Mouse (Mus musculus): ENCODE data around the gene Spef1. TPM values are rescaled to one million over a fixed set of nuclear protein-coding genes. Genes with fewer than 3 reads are reported as not detected.

The Spef1 gene
- polyA plus RNA-seq, 3 experiments from 2014 or later: 0.47 to 0.54 TPM; not detected in 1

DNA sequence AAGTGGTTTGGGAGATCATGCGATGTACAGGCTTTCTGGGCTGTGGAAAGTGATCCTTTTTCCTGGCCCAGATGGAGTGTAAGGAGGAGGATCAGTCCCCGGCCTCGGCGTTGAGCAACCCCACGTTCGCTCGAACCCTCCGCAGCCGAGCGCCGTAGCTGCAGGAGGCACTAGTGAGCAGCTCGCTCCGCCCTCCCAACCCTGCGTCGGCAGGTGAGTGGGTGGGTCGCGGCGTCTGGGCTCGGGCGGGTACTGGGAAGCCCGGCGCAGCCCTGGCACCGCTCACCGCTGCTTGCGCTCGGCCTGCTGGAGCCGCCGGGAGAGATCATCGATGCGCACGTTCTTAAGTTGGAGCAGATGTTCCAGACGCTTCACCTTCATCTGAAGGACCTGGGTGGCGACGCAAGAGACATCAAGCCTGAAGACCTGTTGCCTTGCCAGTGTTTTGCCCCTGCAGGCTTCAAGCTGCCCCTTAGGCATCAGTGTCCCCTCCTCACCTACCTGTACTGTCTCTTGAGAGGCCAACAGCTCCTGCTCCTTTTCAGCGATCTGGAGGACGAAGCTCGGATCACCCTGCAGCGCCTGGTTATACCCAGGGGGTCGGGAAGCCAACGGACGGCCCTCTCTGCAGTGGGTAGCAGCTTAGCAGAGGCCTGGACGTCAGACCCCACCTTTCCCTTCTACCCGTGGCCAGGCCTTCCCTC lies 15.5 kb downstream of the Spef1 start:
- ATAC-seq: no peak

DNA sequence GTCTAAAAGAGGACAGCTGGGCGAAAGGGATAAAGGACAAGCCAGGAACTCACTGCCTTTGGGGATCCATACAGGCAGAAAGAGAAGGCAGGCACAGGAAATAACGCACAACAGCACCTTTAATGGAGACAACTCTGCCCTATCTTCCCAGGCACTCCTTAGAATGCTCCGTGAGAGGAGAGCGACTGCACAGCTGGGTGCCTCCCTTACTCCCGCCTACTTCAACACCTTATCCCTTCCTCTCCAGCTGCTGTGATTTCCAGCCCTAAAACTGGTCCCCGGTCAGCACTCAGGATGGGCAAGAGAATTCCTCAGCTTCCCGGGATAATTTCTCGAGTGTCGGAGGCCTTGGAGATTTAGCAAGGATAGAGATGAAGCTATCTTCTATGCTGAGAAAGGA lies 16.1 kb downstream of the Spef1 start:
- no peak for ATAC-seq

- no peak for ATAC-seq
Measured at GRCm38 (mm10) chr2:131168914-131169313, 18.2 kb downstream of the Spef1 start.

DNA sequence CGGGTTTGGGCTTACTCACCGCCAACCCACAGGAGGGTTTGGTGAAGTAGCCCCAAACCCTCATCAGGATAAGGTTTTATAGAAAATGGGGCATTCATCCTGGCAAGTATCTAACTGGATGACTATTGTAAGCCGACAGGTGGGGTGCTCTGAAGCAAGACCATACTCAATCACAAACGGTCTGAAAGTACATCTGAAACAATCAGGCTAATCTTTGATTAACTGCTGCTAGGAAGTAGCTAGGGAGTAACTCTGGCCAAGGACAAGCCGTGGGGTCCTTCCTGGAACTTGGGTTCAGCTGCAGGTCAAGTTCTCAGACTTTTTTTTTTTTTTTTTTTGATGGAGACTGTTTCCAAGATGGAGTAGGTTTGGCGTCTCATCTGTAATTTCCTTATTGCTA lies 19.1 kb downstream of the Spef1 start:
- no peak for ATAC-seq

DNA sequence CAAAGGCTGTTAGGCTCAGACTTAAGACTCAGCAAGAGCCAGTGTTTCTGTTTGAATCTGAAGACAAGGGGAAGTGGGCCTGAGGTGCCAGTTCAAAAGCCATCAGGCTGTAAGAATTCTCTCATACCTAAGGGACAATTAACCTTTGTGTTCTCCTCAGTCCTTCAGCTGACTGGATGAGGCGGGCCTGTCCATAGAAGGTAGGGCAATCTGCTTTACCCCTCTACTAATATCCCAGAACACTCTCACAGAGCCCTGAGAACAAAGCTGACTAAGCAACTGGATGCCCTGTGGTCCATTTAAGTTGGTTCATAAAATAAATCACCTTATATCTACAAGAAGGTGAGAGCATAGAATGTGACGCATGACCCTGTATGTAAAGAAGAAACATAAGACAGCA lies 20.9 kb downstream of the Spef1 start:
- no peak for ATAC-seq

DNA sequence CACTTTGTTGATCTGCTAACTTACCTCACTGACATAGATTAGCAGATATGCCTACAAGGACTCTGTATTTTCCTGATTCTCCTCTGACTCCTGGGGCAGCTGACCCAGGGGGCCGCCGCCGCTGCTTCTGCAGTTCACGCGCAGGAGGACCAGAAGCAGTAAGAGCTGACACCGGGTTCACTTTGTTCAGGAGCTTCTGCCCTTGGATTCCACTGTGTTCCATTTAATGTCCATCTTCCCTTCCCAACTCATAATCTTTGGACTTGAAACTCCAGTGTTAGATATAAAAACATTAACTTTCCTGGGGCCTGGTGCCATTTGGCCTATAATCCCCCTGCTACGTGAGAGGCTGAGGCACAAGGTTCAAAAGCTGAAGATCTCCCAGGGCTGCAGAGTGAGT lies 23.2 kb downstream of the Spef1 start:
- no peak for ATAC-seq

DNA sequence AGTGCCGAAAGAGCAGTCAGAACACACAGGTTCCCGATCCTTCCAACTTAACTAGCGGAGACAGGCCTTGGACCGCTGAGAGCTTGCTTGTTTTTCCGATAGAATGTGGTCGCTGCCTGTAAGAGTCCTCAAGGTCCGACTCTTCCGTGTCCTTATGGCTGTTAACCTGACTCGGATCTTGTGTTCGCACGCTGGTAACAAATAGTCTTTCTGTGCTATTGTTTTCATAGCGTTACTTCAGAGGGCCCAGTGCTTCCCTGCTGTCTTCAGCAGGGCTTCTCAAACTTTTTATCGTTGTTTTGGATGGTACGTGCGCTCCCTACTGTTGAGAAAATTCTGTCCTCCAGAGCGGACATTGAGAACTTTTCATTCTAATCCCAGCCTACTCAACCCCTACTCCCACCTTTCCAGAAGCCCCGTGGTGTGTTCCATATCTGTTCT lies 26.4 kb downstream of the Spef1 start:
- peak; percentile 6 for ATAC-seq

- ATAC-seq: peak; percentile 98
Measured at GRCm38 (mm10) chr2:131159938-131160581, 27.0 kb downstream of the Spef1 start, which contains the start of gene 1700037H04Rik. Gene 1700037H04Rik, minus strand, starts transcription at chr2:131160081.

DNA sequence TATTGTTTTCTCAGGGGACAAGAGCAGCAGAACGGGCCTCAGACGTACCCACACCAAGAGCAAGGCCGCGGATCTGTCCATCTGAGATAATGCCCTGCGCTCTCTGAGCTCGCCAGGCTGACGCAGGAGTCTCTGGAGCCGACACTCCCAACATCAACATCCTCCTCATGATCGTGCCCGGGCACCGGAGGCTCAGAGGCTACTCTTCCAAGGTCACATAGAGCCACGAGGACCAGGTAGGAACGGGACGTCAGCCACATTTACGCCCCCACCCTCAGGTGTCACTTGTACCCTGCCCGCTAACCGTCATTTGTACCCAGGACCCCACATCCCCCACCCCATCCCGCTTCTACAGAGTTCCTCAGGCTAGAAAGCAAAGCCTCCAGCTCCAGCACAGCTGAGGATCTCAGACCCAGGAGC lies 27.6 kb downstream of the Spef1 start:
- ATAC-seq: peak; percentile 25

DNA sequence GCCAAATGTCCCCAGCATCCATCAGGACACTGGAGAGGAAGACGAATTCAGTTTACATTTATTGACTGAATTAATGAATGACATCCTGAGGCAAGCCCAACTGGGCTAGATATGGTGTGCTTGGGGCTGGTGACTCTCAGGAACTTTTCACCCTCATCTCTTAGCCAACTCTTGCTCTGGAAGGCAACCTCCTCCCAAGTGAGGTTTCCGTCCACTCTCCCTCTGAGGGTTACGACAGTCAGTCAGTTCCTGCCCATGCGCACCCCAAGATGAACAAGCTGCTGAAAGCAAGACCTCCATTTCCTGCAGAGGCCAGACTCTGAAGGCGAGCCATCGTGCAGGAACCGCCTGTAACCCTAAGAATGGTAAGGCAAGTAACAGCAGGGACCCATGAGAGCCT lies 30.1 kb downstream of the Spef1 start:
- no peak for ATAC-seq

DNA sequence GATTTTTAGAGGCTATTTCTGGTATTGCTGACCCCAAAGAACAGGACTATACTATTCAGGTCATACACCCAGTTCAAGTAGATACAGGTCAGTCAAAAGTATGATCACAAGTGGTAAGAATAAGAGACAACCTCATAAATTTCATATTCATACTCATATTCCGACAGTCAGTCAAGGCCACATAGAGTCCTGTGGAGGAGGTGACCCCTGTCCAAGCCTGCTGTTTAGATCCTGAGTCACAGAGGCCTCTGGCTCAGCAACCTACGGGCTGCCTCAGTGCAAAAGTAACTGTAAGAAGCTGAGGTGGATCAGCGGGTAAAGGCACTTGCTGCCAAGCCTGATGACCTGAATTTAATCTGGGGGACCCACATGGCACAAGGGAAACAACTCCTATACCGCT lies 33.0 kb downstream of the Spef1 start:
- ATAC-seq: no peak

DNA sequence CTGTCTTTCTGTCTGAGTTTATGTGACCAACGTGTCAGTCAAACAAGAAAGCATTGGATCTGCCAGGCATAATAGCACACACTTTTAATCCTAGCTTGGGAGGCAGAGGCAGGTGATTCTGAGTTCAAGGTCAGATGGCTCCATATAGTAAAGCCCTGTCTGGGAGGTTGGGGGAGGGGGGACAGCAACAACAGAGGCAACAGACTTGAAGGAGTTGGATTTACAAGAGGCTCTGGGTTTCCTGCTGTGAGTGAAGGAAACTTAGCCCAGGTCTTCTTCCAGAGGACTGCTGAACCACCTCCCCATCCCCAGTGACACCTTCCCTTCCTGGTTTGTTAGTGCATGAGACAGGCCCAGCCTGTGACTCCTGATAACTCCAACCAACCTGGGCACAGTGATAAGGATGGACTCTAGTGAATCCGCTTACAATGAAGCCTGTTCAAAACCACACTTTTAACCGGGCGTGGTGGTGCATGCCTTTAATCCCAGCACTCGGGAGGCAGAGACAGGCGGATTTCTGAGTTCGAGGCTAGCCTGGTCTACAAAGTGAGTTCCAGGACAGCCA lies 34.8 kb downstream of the Spef1 start:
- ATAC-seq: no peak

DNA sequence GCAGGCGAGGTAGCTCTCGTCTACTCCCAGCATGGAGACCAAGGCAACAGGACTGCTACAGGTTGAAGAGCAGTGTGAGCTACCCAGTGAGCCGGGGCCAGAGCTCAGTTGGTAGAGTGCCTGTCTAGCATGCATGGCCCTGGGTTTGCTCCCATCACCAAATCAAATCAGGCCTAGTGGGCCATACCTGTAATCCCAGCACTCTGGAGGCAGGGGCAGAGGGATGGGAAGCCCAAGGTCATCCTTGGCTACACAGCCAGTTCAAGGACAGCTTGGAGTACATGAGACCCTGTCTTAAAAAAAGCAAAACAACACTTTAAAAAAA lies 37.9 kb downstream of the Spef1 start:
- ATAC-seq: no peak

- ATAC-seq: no peak
Measured at GRCm38 (mm10) chr2:131148353-131149253, 38.5 kb downstream of the Spef1 start.

- no peak for ATAC-seq
Measured at GRCm38 (mm10) chr2:131147043-131147365, 40.1 kb downstream of the Spef1 start.

DNA sequence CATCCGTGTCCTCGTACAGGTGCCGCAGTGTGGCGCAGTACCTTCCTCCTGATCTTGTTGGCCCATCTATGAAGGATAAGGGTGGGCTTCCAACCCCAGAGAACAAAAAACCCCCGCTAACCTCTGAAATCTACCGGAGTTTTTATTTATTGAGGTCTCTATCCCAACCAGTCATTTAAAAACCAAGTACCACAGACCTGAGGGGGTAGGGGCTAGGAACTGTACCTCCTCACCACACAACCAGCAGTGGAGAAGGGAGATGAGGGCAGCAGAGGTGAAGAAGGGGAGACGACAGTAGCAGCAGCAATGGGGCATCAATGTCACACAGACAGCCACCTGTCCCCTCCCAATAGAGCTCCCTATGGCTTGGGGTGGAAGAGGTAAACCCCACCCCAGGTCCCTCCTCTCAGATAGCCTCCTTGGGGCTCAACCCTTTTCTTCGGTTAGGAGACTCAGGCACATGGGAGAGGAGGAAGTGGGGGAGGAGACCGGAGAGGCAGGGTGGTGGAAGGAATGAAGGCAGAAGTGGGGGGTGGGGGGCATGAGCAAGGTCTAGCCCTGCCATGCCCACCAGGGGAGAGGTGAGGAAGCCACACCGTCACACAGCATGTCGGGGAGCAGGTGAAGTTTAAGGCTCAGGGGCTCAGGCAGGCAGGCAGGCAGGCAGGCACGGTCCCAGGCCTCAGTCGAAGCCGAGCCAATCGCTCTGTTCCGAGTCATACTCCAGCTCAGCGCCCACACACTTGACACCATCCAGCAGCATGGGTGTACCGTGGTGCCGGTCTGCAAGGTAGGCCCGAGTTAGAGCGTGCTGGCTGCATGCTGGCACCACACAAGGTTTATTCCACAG lies 40.7 kb downstream of the Spef1 start:
- ATAC-seq: no peak

DNA sequence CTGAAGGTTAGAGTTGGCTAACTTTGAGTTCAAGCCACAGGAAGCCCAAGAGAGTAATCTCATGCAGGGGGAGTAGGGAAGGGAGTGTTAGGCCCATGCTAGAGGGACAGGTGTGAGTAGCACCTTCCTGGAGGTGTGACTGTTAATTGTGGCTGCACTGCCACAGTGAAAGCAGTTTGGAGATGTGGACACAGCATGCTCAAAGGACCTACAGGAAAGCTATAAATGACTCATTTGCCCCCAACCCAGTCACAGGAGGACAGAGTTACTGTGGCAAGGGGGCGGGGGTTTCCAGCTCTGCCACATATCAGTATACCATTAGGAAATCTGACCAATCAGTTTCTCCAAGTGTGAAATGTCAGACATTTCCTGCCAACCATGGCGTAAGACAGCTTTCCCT lies 41.5 kb downstream of the Spef1 start:
- no peak for ATAC-seq

DNA sequence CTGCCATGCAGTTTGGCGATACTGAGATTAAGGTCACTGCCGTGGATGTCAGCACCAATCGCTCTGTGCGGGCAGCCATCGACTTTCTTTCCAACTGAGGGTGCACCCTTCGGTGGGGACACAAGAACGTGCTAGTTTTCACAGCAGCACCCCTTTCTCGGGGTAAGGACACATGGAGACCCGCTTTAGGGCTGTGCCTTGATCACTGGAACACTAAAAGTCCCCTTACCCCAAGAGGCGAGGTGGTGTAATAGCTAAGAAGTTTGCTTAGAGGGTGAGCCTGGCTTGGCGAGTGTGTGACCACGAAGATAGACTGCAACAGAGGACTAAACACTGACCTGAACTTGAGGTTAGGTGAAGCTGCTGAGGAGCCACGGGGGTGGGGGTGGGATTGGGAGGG lies 42.0 kb downstream of the Spef1 start:
- ATAC-seq: no peak

DNA sequence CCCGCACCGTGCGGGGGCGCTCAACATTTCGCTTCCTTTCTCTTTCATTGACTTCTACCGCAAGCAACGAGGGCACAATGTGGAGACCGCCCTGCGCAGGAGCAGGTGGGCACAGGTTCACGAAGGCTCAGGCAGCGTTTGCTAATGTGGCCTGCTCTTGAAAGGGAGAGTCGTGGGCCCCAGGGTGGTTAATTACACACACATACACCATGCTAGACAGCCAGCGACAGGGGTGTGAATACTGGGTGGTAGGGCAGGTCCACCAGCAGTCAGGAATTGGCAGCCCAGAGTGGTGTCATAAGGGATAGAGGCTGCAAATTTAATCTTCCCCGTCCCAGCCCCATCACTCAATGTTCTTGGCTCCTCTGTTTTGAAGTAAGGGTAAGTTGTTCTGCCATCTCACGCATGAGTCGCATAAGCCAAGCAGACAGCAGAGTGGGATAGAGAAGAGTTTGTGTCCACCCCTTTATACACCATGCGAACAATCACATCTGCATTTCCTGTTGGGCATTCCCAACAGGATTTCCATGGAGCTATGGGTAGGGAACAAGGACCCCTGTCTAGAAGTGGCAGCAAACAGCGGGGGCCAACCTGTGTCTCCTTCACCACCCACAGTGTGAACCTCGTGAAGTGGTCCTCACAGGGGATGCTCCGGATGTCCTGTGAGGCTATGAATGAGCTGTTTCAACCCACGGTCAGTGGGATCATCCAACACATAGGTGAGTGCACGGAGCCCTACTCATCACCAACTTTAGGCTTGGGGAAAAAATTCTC lies 43.9 kb downstream of the Spef1 start:
- no peak for ATAC-seq

- peak; percentile 52 for ATAC-seq
Measured at GRCm38 (mm10) chr2:131142592-131142991, 44.5 kb downstream of the Spef1 start.

- ATAC-seq: no peak
Measured at GRCm38 (mm10) chr2:131141336-131141986, 45.6 kb downstream of the Spef1 start.

All from inflammation-experienced regulatory T-cells, adult 6 months (primary cell).